Mouse (Mus musculus) heart, postnatal 36 days (tissue): ENCODE results near the gene Zbtb16. TPM values are rescaled to one million over a fixed set of nuclear protein-coding genes. Genes with fewer than 3 reads are reported as not detected.

Source experiments
- DNase-seq, 2 experiments: peaks; one replicate each; pipeline ENCODE4 v3.0.0; 2021 to 2022
- intact Hi-C: fragments of 180-260 bp; cut with DNase I; formaldehyde crosslinking; loops from one replicate; pipeline ENCODE4 v1.15.1; 2025
- total RNA-seq, 2 experiments: library from RNA; stranded (reverse); gene quantifications; 2 replicates each; pipeline ENCODE4 v1.2.3; 2021

Zbtb16 gene
- total RNA-seq, 2 experiments from 2014 or later: 118 to 222 TPM

DNA sequence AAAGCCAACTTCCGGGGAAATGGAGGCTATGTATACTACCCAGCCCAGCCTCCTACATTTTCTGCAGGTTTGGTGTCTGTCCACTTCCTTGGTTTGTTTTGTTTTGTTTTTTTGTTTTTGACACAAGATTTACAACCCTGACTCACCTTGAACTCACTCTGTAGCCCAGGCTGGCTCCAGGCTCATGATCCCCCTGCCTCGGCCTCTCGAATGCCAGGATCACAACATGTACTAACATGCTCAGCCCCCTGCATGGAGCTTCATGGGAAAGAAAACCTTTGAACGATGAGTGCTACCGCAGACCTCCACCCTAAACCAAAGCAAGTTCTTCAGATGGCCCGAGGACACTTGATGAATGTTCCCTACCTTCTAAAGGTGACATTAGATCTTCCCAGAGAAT lies 86.4 kb downstream of the Zbtb16 start:
- intact Hi-C loops: no loop called here
- DNase-seq: no peak

- intact Hi-C loops: no loop called here
- peak; percentile 59 to 71 for DNase-seq
Measured at GRCm38 (mm10) chr9:48749168-48749567, 86.9 kb downstream of the Zbtb16 start.

GRCm38 (mm10) chr9:48748761-48749160 lies 87.3 kb downstream of the Zbtb16 start:
- DNase-seq: peak in 1 of 2 experiments; percentile 41
- intact Hi-C loops: no loop called here

- DNase-seq: no peak
- intact Hi-C loops: no loop called here
Measured at GRCm38 (mm10) chr9:48748216-48748615, 87.8 kb downstream of the Zbtb16 start.

- intact Hi-C loops: no loop called here
- no peak for DNase-seq
Measured at GRCm38 (mm10) chr9:48746506-48746905, 89.5 kb downstream of the Zbtb16 start.

GRCm38 (mm10) chr9:48745347-48746119 lies 90.5 kb downstream of the Zbtb16 start:
- DNase-seq: peak in 1 of 2 experiments; percentile 47
- intact Hi-C loops: no loop called here

GRCm38 (mm10) chr9:48744916-48745315 lies 91.1 kb downstream of the Zbtb16 start:
- peak; percentile 81 to 83 for DNase-seq
- intact Hi-C loops: no loop called here

DNA sequence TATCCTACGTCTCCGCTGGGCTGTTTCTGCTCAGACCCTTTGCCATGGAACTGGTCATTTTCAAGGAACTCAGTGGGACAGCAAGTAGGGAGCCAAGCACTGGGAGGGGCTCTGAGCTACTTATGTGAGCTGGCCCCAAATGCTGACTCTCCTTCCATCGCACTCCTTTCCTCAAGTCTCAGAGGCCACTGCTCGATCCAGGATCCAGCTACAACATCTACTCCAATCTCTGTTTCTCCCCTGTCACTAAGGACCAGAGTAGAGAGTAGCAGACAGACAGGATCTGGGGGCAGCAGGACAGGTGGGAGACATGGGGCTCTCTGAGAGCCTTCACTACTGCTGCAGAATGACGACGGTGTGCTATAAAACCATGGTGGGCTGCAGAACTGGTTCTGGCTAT lies 91.6 kb downstream of the Zbtb16 start:
- intact Hi-C loops: no loop called here

DNA sequence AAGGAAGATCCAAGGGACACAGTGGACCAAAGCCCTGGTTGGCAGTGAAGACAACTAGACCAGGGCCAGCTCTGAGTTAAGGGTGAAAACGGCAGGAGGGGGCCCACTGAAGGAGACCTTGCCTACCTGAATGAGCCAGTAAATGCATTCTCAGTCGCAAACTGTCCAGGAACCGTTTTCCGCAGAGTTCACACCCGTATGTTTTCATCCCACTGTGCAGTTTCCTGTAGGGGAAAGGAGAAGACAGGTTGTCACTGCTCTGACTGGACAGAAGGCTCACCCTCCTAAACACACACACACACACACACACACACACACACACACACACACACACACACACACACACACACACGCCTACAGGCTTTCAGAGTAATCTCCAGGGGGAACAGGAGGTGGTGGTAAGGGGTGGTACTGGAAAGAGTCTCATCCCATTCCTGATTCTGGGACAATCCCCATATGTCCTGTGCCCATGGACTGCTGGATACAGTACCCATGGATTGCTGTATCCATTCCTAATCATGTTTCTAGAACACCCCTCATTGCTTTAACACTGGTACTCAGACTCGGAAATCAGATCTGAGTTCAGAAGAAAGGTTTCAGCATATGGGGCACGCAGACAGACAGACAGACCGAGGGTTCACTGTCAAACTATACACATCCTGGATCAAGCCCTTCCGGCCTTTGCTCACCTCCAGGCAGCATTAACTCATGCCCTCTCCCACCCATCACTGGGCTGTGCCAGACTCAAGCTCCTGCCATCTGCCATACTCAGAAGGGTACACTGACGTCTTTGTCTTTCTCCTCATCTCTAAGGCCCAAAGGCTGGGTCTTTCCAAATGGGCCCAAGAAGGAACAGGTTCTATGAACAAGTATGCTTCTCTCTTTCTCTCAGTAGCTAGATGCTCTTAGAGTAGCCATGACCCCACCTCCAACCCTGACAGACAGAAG lies 92.4 kb downstream of the Zbtb16 start:
- intact Hi-C loops: loop anchor here (2.0 kb wide), 1 partner anchor 43 kb away; no protein-coding TSS in a partner anchor
- no peak for DNase-seq

More for the DNA sequence above, 91.6 kb downstream of the Zbtb16 start:
- DNase-seq: no peak

DNA sequence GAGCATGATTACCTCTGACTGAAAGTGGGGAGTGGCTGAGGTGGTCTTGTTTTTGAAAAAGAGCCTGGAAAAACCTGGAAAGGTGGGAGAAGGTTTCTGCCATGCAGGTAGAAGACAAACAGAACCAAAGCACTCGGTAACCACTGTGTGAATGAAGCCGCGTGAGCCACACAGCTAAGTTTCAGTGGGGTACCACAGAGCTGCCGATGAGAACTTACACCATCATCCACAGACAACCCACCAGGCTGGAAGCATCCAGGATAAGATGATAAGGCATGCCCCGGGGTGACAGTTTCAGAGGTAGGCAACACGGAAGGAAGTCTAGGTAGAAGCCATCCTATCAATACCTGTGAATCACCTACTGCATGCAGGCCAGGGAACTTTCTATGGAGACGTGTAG lies 93.9 kb downstream of the Zbtb16 start:
- intact Hi-C loops: loop anchor here (2.0 kb wide), 1 partner anchor 45 kb away; no protein-coding TSS in a partner anchor

GRCm38 (mm10) chr9:48741433-48742077 lies 94.5 kb downstream of the Zbtb16 start:
- intact Hi-C loops: loop anchor here (2.0 kb wide), 1 partner anchor 45 kb away; no protein-coding TSS in a partner anchor
- DNase-seq: peak in 1 of 2 experiments; percentile 39

More for the DNA sequence above, 93.9 kb downstream of the Zbtb16 start:
- no peak for DNase-seq

GRCm38 (mm10) chr9:48740732-48741255 lies 95.2 kb downstream of the Zbtb16 start:
- intact Hi-C loops: no loop called here

DNA sequence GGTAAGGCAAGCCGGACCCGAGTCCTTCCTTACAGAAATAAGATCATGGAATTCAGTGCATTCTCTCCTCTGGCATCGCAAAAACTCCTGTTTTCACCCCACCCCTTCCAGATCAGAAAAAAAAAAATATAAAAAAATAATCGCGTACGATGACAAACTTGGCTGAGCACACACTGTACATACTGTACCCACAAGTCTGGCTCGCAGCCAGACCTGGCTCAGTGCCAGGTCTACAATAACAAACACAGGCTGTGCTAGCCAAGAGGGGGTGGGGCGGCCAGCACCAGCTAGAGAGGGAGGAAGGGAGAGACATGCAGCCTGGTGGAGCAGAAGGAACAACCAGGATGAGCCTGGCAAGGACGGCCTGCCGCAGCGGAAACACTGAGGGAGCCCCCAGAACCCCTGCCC lies 95.9 kb downstream of the Zbtb16 start:
- peak; percentile 98 to 99 for DNase-seq
- intact Hi-C loops: no loop called here

More at GRCm38 (mm10) chr9:48740732-48741255, 95.2 kb downstream of the Zbtb16 start:
- DNase-seq: peak in 1 of 2 experiments; percentile 47

- intact Hi-C loops: no loop called here
- DNase-seq: peak in 1 of 2 experiments; percentile 40
Measured at GRCm38 (mm10) chr9:48738795-48739476, 97.1 kb downstream of the Zbtb16 start.

DNA sequence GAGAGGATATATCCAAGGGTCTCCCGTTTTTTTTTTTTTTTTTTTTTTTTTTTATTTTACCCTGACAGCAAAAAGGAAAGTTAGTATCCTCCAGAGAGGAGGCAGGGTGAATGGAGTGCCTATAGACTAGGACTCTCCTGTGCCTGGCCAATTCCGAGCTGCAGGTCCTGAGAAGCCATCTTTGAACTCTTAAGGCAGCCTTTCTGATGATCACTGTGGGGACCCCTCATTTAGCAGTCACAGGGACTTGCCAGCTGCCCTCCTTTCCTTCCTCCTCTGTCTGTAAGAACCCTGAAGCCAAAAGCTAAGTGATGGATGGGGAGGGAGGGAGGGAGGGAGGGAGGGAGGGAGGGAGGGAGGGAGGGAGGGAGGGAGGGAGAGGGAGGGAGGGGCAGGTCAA lies 98.1 kb downstream of the Zbtb16 start:
- no peak for DNase-seq
- intact Hi-C loops: loop anchor here (1.0 to 2.0 kb wide), 5 partner anchors 15 to 98 kb away; partner anchors contain the start of gene Zbtb16

DNA sequence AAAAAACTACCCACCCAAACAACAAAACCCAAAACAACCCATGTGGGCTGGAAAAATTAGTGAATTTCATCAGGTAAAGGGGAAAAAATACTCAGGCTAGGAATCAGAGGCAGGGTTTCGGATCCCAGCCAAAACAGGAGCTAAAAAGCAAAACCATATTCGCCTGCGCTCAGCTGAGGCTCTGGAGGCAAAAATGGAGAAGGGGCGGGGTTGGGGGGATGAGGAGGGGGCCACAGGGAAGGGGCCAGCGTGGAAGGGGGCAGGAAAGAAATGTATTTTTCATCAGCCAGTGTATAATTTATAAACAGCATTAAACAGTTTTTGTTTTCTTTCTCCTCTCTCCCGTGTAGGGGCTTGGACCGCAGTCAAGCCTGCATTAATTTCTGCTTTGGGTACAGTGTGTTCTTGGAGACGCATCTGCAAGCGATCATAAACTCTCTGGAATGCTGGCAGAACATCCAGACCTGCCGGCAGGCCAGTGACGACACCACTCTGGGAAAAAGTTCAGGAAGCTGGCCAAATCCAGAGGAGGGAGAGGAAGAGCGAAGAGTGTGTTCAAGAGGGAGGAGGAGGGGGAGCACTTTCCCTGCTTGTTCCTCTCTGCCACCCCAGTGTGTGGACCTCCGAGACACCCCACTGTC lies 98.7 kb downstream of the Zbtb16 start:
- intact Hi-C loops: loop anchor here (1.0 to 2.0 kb wide), 5 partner anchors 14 to 99 kb away; partner anchors contain the start of gene Zbtb16
- DNase-seq: peak; percentile 89 to 92

DNA sequence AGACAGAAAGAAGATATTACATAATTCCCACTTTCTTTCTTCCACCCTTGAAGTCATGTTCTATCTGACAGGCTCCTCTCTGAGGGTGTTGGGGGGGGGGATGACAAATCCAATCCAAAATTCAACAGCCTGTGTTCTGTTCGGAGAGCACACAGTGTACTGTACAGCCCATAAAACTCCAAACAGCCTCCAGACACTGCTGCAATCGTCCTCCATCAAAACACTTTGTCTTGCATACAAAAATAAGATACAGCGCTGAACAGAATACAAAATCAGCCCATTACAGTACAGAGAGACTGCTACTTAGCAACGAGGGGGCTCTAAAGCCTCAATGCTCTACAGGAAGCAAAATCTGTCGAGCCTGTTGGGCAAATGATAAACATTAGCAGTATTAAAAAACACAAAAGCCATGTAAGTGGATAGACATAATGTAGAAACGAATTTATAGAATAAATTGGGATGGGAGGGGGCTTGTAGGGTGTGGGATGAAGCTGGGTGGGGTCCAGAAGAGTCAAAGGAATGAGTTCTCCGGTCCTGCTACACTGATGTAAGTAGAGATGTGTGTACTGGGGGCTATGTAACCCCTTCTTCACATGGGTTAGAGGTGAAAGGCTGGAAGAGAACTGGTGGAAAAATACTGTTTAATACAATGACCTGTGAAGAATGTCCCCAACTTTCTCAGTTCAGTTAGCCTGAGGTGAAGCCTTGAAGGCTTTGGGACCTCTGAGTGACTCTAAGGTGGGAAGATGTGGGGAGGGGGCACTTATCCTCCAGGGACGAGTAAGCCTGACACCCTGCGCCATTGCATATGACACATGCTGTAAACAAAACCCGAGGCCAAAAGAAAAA lies 99.4 kb downstream of the Zbtb16 start:
- intact Hi-C loops: loop anchor here (1.0 to 2.0 kb wide), 5 partner anchors 13 to 100 kb away; partner anchors contain the start of gene Zbtb16
- peak; percentile 42 to 55 for DNase-seq
